Mouse (Mus musculus) liver, adult 2 months (tissue): ENCODE measurements around the gene Asb15. TPM values are rescaled to one million over a fixed set of nuclear protein-coding genes. Genes with fewer than 3 reads are reported as not detected.

Experiments
- DNase-seq: peaks from one replicate; pipeline ENCODE4 v3.0.0-alpha.2; 2011; ENCODE audit warnings: low read depth, low spot score; ENCODE audit errors: extremely low read depth
- H3K27ac ChIP-seq: fragments of 200-500 bp; replicated peaks from 2 replicates; pipeline ENCODE4 v1.5.1; 2012; ENCODE audit warnings: low read depth, mild to moderate bottlenecking, control low read depth, inconsistent platforms, low read length; ENCODE audit not compliant: insufficient read depth
- H3K27me3 ChIP-seq: fragments of 200-500 bp; 2 replicates; pipeline ENCODE4 v1.6.1; 2012; ENCODE audit warnings: mild to moderate bottlenecking, moderate library complexity, low read length, inconsistent platforms; ENCODE audit not compliant: control insufficient read depth, insufficient read depth
- H3K36me3 ChIP-seq: fragments of 200-500 bp; 2 replicates; pipeline ENCODE4 v1.6.1; 2012; ENCODE audit warnings: low read length, inconsistent platforms; ENCODE audit not compliant: control insufficient read depth, insufficient read depth
- H3K4me1 ChIP-seq: fragments of 200-500 bp; 2 replicates; pipeline ENCODE4 v1.6.1; 2011; ENCODE audit warnings: low read length; ENCODE audit not compliant: control insufficient read depth, insufficient read depth
- H3K4me3 ChIP-seq: fragments of 200-500 bp; 2 replicates; pipeline ENCODE4 v1.5.1; 2011; ENCODE audit warnings: low read depth, mild to moderate bottlenecking, control low read depth, low read length, moderate library complexity; ENCODE audit not compliant: insufficient read depth
- H3K79me2 ChIP-seq: fragments of 200-500 bp; 2 replicates; pipeline ENCODE4 v1.6.1; 2012; ENCODE audit warnings: inconsistent platforms, mild to moderate bottlenecking, low read length, moderate library complexity; ENCODE audit not compliant: control insufficient read depth, insufficient read depth
- H3K9ac ChIP-seq: fragments of 200-500 bp; 2 replicates; pipeline ENCODE4 v1.6.1; 2012; ENCODE audit warnings: low read depth, mild to moderate bottlenecking, control low read depth, inconsistent platforms, low read length
- CTCF ChIP-seq: fragments of 200-500 bp; IDR thresholded peaks from 2 replicates; pipeline ENCODE4 v1.5.1; 2011; ENCODE audit warnings: low read depth, low read length, control low read depth
- POLR2A ChIP-seq: fragments of 200-500 bp; IDR thresholded peaks from 2 replicates; pipeline ENCODE4 v1.6.1; 2011; ENCODE audit warnings: low read length, control low read depth; ENCODE audit not compliant: insufficient read depth; ENCODE audit errors: extremely low read depth
- WGBS: fragments of 180-500 bp; shearing (Covaris S2); methylation state at CpG from one replicate; pipeline ENCODE4 v1.1.7; 2018; 5-methylcytosine and 5-hydroxymethylcytosine counted together
- polyA plus RNA-seq: library from polyadenylated mRNA; depleted of rRNA; stranded (reverse); fragments of >200 nt; gene quantifications from 2 replicates; pipeline ENCODE4 v1.2.3, GENCODE M21; 2012; rRNA removed
- total RNA-seq: library from RNA; depleted of rRNA; stranded (reverse); fragments of >200 nt; gene quantifications from 2 replicates; pipeline ENCODE4 v1.2.3, GENCODE M21; 2014; rRNA removed

Asb15 gene
- total and polyA plus RNA-seq, 2 experiments, result not detected

DNA sequence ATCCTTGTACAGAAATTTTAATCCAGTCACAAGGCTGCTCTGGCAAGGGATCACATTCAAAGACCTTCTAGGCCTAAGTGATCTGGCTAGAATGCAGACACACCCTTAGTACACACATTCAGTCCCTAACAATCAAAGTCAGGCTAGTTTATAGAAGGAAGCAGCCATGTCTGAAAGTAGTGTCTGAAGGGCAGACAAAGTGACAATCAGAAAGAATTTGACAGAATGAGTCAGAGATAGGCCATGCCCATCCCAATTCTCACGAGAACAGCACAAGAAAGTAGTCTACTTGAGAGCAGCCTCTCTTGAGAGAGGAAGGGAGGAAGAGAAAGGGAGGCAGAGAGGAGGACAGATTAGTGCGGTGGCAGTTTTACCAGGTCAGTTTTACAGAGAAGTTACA, 94.2 kb downstream of the Asb15 start:
- Histone ChIP-seq H3K27me3 (no peaks in the 10 kb centered on the region), H3K36me3 (peaks cover 42% of the 10 kb centered on the region), H3K79me2 (no peaks in the 10 kb centered on the region; the same call in 1 of the 2 replicates), H3K4me1 (no peaks in the 10 kb centered on the region), H3K9ac (no peak overlapping the region), H3K4me3 (no peak overlapping the region), H3K27ac (no peak overlapping the region)
- no peak for DNase-seq
- 83% methylated on average over 2 of the region's 2 CpGs for WGBS
- no peak for TF ChIP-seq CTCF
- no peak for TF ChIP-seq POLR2A

Other genes starting within 250 kb of the Asb15 start
- not detected in 2 replicates for gene Iqub, start 13.1 kb upstream of the Asb15 start, total RNA-seq
- gene Iqub, start 13.1 kb upstream of the Asb15 start, polyA plus RNA-seq, result not detected in 2 replicates
- gene Ndufa5, start 131 bp upstream of the Asb15 start, total RNA-seq, result 65.2 and 101 TPM in 2 replicates
- gene Ndufa5, start 131 bp upstream of the Asb15 start, polyA plus RNA-seq, result 5.2 and 6.3 TPM in 2 replicates
- 0.37 TPM in 1 of 2 replicates, not detected in the other for gene Lmod2, start 69.6 kb downstream of the Asb15 start, total RNA-seq
- gene Lmod2, start 69.6 kb downstream of the Asb15 start, polyA plus RNA-seq, result not detected in 2 replicates
- 36.9 and 40.9 TPM in 2 replicates for gene Wasl, start 136.9 kb downstream of the Asb15 start, total RNA-seq
- 29.4 and 44.5 TPM in 2 replicates for gene Wasl, start 136.9 kb downstream of the Asb15 start, polyA plus RNA-seq
- not detected in 2 replicates for gene Hyal6, start 205.1 kb downstream of the Asb15 start, total RNA-seq
- gene Hyal6, start 205.1 kb downstream of the Asb15 start, polyA plus RNA-seq, result not detected in 2 replicates
- gene Hyal4, start 220.2 kb downstream of the Asb15 start, total RNA-seq, result under 0.01 TPM in 1 of 2 replicates, not detected in the other
- not detected in 2 replicates for gene Hyal4, start 220.2 kb downstream of the Asb15 start, polyA plus RNA-seq